Mouse (Mus musculus) midbrain, postnatal 0 days (tissue): ENCODE data around the gene Fam107b. TPM values are rescaled to one million over a fixed set of nuclear protein-coding genes. Genes with fewer than 3 reads are reported as not detected.

ENCODE experiments used
- ATAC-seq: fragments of 200-750 bp; cut with Nextera tagmentation; 2 replicates; pipeline ENCODE4 v1.8.0; 2017; ENCODE audit warnings: moderate number of reproducible peaks, mild to moderate bottlenecking, moderate TSS enrichment, moderate library complexity; ENCODE audit not compliant: low FRiP score
- DNase-seq: peaks from one replicate; pipeline ENCODE4 v3.0.0-alpha.2; 2015; ENCODE audit warnings: low spot score
- H3K27ac ChIP-seq: fragments of 300-500 bp; sonication (generic); 2 replicates; pipeline ENCODE4 v1.5.1; 2014; ENCODE audit warnings: low read depth, mild to moderate bottlenecking, low read length, mixed read lengths
- H3K27me3 ChIP-seq: fragments of 300-500 bp; sonication (generic); 2 replicates; pipeline ENCODE4 v1.6.1; 2014; ENCODE audit warnings: low read length, control low read depth, mixed read lengths; ENCODE audit not compliant: insufficient read depth
- H3K36me3 ChIP-seq: fragments of 300-500 bp; sonication (generic); 2 replicates; pipeline ENCODE4 v1.6.1; 2014; ENCODE audit warnings: low read length, control low read depth, mixed read lengths; ENCODE audit not compliant: insufficient read depth
- H3K4me1 ChIP-seq: fragments of 300-500 bp; sonication (generic); 2 replicates; pipeline ENCODE4 v1.6.1; 2014; ENCODE audit warnings: mild to moderate bottlenecking, control low read depth, antibody characterized with exemption, low read length, mixed read lengths; ENCODE audit not compliant: insufficient read depth
- H3K4me2 ChIP-seq: fragments of 300-500 bp; sonication (generic); 2 replicates; pipeline ENCODE4 v1.6.1; 2014; ENCODE audit warnings: low read depth, mild to moderate bottlenecking, low read length, mixed read lengths; ENCODE audit not compliant: poor library complexity, severe bottlenecking
- H3K4me3 ChIP-seq: fragments of 300-500 bp; sonication (generic); 2 replicates; pipeline ENCODE4 v1.5.1; 2014; ENCODE audit warnings: low read depth, mild to moderate bottlenecking, low read length, moderate library complexity
- H3K9ac ChIP-seq: fragments of 300-500 bp; sonication (generic); replicated peaks from 2 replicates; pipeline ENCODE4 v1.6.1; 2014; ENCODE audit warnings: mild to moderate bottlenecking, low read length, moderate library complexity, mixed read lengths; ENCODE audit not compliant: poor library complexity, severe bottlenecking
- H3K9me3 ChIP-seq: fragments of 300-500 bp; sonication (generic); 2 replicates; pipeline ENCODE4 v1.6.1; 2016; ENCODE audit warnings: low read length, control low read depth
- CTCF ChIP-seq: IDR thresholded peaks from 2 replicates; pipeline ENCODE4 v1.5.1; 2016; ENCODE audit warnings: antibody characterized with exemption, mild to moderate bottlenecking
- WGBS: fragments of 180-500 bp; shearing (Covaris S2); extraction: QIAGEN DNeasy Blood & Tissue Kit; methylation state at CpG from one replicate; pipeline ENCODE4 v1.1.7; 2014; 5-methylcytosine and 5-hydroxymethylcytosine counted together
- polyA plus RNA-seq: library from polyadenylated mRNA; unstranded; fragments of >200 nt; fragmentation: Nextera tagmentation; extraction: Ambion mirVana; gene quantifications from 2 replicates; pipeline ENCODE4 v1.2.1, GENCODE M21; 2015
- total RNA-seq: library from RNA; depleted of rRNA; stranded (reverse); fragments of >200 nt; gene quantifications from 2 replicates; pipeline ENCODE4 v1.2.3, GENCODE M21; 2014

Fam107b gene
- total and polyA plus RNA-seq, 2 experiments from 2014 or later, result 16.0 to 26.8 TPM

GRCm38 (mm10) chr2:3682699-3683098 lies 112.4 kb downstream of the Fam107b start:
- no peak for ATAC-seq
- Histone ChIP-seq H3K4me2 (no peak overlapping the region), H3K27ac (no peak overlapping the region), H3K4me3 (no peak overlapping the region), H3K9ac (no peak overlapping the region), H3K36me3 (no peaks in the 10 kb centered on the region), H3K27me3 (no peaks in the 10 kb centered on the region), H3K4me1 (peaks cover 6% of the 10 kb centered on the region; the same call in 1 of the 2 replicates), H3K9me3 (no peaks in the 10 kb centered on the region)
- DNase-seq, result no peak
- TF ChIP-seq CTCF, result no peak
- 71% methylated on average over 4 of the region's 4 CpGs for WGBS

DNA sequence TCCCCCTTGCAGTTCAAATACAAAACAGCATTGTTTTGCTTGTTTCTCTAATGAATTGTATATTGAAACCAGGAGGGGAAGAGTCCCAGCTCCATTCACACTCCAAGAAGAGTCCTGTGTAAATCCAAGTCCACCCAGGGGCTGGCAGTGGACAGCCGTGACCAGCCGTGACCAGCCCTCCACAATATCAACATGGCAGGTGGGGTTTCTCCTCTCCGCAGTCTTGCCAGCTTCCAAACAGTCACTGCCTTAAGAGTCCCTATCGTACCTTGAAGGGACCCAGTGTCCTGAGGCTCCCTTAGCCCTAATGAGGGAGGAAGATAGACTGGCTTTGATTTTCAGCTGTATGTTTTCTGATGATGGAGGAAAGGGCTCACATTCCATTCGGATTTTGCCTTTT lies 113.1 kb downstream of the Fam107b start:
- Histone ChIP-seq H3K27me3 (no peaks in the 10 kb centered on the region), H3K4me1 (peaks cover 6% of the 10 kb centered on the region; the same call in 1 of the 2 replicates), H3K36me3 (no peaks in the 10 kb centered on the region), H3K27ac (no peak overlapping the region; the same call in 1 of the 2 replicates), H3K4me3 (no peak overlapping the region), H3K9ac (peak overlapping the region; percentile 13; the same call in 1 of the 2 replicates), H3K9me3 (no peaks in the 10 kb centered on the region), H3K4me2 (peak overlapping the region; percentile 15; the same call in 1 of the 2 replicates)
- DNase-seq, result no peak
- no peak for TF ChIP-seq CTCF
- 25% methylated on average over 5 of the region's 5 CpGs for WGBS
- no peak for ATAC-seq

DNA sequence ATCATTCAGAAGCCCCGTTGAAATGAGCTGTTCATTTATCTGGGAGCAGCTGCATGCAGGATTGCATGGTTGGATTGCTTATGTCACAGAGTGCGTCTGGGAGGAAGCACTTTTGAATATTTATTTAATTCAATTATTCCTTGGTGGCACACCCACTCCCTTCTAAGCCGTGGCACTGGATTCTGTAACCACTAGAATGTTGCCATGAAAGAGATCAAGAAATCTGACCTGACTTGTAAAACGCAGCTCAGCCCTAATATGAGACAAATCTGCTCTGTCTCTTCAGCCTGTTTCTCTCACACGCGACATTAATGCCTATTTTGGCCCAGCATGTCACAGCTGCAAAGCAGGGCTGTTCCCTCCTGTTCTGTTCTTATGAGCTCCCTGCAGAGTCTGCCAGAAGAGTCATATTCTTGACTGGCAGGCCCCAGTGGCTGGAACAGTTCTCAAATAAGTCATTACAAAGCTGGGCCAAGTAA lies 113.5 kb downstream of the Fam107b start:
- Histone ChIP-seq H3K9ac (peak overlapping the region; percentile 13; the same call in 1 of the 2 replicates), H3K36me3 (no peaks in the 10 kb centered on the region), H3K4me1 (peaks cover 6% of the 10 kb centered on the region; the same call in 1 of the 2 replicates), H3K27ac (no peak overlapping the region), H3K4me2 (peak overlapping the region; percentile 15; the same call in 1 of the 2 replicates), H3K4me3 (no peak overlapping the region), H3K9me3 (no peaks in the 10 kb centered on the region), H3K27me3 (no peaks in the 10 kb centered on the region)
- TF ChIP-seq CTCF, result no peak
- ATAC-seq, result no peak
- WGBS, result 11% methylated on average over 6 of the region's 6 CpGs
- DNase-seq, result peak; percentile 70

GRCm38 (mm10) chr2:3690221-3690620 lies 119.9 kb downstream of the Fam107b start:
- WGBS, result 85% methylated on average over 4 of the region's 4 CpGs
- no peak overlapping the region for H3K27ac ChIP-seq

GRCm38 (mm10) chr2:3692833-3693232 lies 122.5 kb downstream of the Fam107b start:
- H3K4me2 ChIP-seq, result no peak overlapping the region
- no peak for ATAC-seq

More at GRCm38 (mm10) chr2:3690221-3690620, 119.9 kb downstream of the Fam107b start:
- H3K9ac ChIP-seq, result no peak overlapping the region
- H3K4me1 ChIP-seq, result no peaks in the 10 kb centered on the region
- H3K4me2 ChIP-seq, result no peak overlapping the region
- no peaks in the 10 kb centered on the region for H3K27me3 ChIP-seq
- no peak for ATAC-seq
- no peaks in the 10 kb centered on the region for H3K9me3 ChIP-seq
- no peaks in the 10 kb centered on the region for H3K36me3 ChIP-seq
- DNase-seq, result no peak
- no peak for TF ChIP-seq CTCF
- H3K4me3 ChIP-seq, result no peak overlapping the region

DNA sequence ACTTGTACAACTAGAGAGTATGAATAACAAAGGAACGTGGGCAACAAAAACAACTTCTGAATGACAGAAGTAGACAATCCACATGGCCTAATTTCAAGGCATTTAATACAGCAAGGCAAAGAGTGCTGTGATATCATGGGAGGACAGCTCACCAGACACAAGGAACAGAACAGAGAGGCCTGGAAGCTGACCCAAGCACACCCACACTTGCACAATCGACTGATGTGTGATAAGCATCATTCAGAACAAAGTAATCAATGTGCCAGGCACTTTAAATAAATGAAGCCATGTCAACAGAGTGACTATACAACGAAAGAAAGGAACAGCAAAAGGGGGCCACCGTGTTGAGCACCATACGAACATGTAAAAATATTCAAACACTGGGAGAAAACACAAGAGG lies 125.6 kb downstream of the Fam107b start:
- Histone ChIP-seq H3K9ac (no peak overlapping the region), H3K9me3 (no peaks in the 10 kb centered on the region), H3K4me1 (no peaks in the 10 kb centered on the region), H3K4me3 (no peak overlapping the region), H3K4me2 (no peak overlapping the region), H3K27me3 (no peaks in the 10 kb centered on the region), H3K27ac (no peak overlapping the region), H3K36me3 (no peaks in the 10 kb centered on the region)
- ATAC-seq, result no peak
- TF ChIP-seq CTCF, result no peak
- WGBS, result 89% methylated on average over 5 of the region's 5 CpGs
- no peak for DNase-seq

More at GRCm38 (mm10) chr2:3692833-3693232, 122.5 kb downstream of the Fam107b start:
- Histone ChIP-seq H3K9ac (no peak overlapping the region), H3K27ac (no peak overlapping the region), H3K4me3 (no peak overlapping the region), H3K9me3 (no peaks in the 10 kb centered on the region), H3K36me3 (no peaks in the 10 kb centered on the region), H3K4me1 (no peaks in the 10 kb centered on the region), H3K27me3 (no peaks in the 10 kb centered on the region)
- TF ChIP-seq CTCF, result no peak
- WGBS, result 90% methylated on average over 2 of the region's 2 CpGs
- no peak for DNase-seq
